Mouse (Mus musculus): Measurements from ENCODE around the gene Gm20388. TPM values are rescaled to one million over a fixed set of nuclear protein-coding genes. Genes with fewer than 3 reads are reported as not detected.
A peak's percentile ranks its signal among the peaks of the same experiment; 100 is the strongest.

Gene Gm20388
- total RNA-seq, 1 experiment from 2014 or later: 3.6 TPM

DNA sequence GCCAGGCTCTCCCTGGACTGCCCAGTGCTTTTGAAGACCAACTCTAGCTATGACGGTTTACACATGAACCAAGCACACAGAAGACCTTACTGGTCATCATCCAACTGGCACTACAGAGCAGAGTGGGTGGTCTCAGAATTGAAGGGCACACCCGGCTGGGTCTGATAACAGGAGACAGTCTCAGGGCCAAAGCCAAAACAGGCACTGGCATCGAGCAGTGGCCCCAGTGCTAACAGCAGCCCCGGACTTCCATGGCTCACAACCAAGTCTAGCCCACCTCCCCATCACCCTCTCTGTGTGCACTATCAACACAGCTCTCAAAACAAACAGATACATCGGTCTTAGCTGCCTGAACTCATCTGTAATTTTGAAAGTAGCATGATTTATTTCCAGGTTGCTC is 1995.2 kb downstream of the Gm20388 start:
- no peak for DNase-seq

DNA sequence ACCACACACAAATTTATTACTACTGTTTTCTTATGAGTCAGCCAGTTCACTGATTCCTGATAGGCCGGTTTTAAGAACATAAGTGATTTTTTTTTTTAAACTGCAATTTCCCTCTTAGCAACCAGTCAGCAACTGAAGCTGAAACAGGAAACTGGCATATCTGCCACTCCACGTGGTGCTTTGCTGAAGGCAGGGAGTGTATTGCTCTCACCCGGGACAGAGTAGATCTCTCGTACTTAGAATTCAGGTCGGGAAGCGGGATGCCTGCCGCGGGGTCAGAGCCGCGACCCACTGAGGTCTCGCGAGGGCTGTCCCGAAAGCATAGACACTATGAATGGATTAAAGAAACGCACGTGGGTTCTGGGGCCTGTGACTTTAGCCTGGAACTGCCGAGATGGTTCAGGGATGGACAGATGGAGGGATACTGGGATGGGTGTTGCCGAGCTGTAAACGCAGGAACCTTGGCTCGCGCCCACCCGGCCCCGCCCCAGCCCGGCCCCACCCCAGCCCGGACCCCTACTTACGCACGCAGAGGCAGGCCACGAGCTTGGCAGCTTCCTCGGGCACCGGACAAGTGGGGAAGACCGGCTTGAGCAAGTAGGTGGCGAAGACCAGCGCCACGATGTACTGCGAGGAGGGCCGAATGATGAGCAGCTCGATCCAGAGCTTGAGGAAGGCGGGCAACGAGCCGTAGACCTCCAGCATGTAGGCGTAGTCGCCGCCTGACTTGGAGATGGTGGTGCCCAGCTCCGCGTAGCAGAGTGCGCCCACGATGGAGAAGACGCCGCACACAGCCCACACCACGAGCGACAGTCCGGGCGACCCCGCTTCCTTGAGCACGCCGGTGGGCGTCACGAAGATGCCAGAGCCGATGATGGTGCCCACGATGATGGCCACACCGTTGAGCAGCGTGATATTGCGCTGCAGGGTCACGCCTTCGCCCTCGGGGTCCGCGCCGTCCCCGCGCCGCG is 1996.2 kb downstream of the Gm20388 start:
- peak; percentile 26 for DNase-seq

DNA sequence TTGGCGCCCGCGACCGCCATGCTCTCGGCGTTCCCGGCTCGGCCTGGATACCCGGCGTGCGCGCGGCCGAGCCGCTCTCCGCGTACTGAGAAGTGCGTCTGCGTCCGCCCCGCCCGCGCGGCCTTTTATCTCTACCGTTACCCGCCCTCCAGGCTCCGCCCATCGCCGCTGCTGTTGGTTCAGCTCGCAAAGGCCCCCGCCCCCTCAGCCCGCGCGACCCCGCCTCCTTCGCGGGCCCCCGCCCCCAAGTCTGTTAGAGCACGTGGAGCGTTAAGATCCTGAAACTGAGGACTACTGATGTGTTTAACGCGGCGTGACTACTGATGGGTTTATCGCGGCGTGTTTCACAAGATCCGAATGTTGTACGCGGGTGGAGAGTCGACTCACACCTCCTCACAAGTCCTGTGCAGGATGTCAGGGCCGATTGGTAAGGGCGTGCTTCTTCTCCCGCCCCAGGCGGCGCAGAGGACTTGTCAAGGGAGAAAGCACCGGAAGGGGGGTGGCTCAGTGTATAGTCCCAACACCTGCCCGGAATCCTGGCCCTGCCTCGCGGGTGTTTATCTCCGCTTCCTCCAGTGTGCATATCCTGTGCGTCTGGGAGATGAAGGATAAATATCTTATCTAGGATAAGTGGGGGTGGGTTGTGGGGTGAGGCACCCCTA is 1997.1 kb downstream of the Gm20388 start, which contains the start of gene Slc7a5:
TSS of gene Slc7a5 (minus strand) at position 108 of the 662 bp plus-strand sequence.
- peak; percentile 99 for DNase-seq

DNA sequence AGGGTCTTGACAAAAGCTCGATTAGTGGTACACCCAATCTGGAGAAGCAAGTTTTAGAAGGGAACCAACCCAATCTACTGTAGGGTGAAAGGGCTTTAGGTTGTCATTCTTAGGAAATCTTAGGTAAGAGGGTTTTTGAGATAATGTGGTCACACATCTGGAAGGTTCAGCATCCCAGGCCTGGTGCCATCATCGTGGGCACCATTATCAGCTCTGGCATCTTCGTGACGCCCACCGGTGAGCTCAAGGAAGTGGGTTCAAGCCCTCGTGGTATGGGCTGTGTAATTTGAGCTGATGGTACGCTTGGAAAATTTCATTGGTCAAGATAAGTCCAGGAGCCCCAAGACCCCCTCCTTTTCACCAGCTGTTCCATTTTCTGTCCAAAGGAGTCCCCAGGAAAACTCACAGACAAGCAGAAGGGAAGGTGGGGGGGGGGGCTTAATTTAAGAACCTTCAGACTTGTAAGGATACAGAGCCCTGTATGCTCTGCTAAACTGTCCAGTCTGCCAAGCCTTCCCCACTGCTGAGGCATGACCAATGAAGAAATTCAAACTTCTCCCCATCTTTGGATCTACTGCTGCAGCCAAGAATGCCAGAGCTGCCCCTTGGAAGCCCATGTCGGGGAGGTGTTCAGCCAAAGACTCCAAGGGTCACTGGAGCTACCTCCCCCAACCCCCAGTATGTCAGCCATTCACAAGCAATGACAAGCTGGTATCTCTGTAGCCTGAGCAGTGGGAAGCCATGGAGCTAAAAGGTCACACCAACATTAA is 1997.9 kb downstream of the Gm20388 start:
- DNase-seq: no peak

DNA sequence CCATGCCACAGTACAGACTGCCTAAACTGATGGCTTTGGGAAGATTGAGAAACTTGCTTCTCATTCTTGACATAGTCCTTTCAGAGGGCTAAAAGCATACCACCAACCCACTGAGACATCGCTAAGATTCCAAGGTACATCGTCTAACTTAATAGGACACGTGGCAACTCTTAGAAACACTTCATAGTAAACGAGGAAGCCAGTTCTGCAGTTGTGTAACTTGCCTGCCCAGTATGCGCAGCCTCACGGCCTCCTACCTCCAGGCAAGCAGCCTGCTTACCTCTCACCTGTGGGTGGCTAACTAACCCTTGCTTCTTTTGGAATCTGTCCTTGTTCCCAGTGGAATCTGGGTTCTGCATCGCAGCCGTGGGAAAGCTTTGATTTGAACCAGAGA is 1998.5 kb downstream of the Gm20388 start:
- DNase-seq: no peak

DNA sequence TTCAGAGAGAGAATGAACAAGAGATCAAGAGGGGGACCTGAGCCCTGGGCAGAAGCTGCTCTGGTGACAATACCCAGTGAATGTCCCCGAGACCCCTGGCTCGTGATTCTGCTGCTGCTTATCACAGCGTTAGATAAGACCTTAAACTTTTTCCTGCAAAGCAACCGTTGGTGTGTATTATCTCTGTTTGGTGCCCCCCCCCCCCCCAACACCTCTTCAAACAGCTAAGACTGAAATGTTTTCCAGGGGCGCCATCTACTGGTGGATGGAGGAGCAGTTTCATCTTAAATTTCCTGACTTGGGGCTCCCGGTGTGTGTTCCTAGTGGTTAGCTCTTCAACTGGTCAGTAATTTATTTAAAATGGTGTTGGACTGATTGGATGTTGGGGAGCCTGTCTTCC is 1999.0 kb downstream of the Gm20388 start:
- DNase-seq: peak; percentile 74

DNA sequence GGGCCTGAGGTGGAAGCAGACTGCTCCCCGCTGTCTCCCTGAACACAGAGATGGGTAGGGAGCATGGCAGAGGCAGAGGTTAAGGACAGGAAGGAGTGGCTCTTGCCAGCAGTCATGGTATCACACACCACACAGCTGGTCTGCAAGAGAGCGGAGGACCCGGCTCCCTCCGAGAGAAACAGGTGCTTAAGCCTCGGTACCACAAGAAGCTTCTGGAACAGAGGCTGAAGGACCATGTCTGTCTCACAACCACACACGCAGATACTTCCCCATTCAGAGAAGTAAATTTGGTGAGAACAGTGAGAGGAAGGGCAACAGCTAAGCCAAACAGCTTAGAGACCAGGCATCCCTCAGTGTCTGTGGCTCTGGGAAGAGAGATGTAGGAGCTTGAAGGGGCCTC is 2000.8 kb downstream of the Gm20388 start:
- DNase-seq: no peak

DNA sequence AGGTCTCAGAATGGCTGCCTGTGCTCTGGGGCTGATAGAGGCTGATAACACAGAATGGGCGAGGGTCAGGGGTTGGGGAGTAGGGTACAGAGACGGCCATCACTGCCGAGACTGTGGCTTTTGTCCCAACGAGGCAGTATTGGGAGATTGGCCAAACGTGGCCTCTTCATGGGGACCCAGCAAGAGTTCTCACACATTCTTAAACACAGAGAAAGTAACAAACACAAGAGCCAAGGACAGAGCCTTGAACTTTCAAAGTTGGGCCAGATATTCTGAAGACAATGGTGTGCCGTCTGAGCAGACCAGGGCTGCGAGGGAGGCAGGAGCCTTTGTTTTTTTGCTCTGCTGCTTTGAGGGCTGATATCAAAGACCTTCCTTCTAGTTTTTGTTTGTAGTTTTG is 2001.3 kb downstream of the Gm20388 start:
- DNase-seq: no peak

DNA sequence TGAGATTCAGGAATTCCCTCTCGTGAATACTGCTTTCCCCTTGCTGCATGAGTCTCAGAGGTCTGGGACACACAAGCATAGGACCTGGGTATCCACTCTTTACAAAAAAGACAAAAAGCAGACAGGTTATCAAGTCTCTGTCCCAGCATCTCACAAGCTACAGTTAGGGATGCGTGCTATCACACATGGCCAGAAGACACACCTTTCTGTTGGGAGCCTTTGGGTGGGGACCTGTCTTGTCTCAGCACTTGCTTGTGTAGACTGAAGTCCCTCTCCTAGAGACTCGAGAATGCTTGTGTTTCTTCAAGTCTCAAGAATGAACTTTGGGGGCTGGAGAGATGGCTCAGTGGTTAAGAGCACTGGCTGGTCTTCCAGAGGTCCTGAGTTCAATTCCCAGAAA is 2002.2 kb downstream of the Gm20388 start:
- DNase-seq: no peak

DNA sequence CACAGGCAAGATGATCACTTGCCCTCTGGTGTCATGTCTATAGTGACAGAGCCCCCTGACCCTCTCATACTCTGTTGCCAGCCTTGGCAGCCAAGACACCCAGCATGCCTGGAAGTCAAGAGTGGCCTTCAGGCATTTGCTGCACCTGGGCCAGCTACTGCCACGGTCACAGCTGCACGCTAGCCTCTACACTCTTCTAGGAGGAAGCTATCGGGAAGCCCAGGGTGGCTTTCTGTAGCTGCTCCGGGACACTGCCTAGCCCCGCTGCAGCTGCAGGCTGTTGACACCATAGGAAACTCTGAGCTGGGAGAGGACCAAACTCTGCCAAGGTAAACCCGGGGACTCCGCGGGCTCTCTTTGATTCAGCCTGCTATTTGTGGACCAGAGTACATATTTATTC is 2002.7 kb downstream of the Gm20388 start:
- no peak for DNase-seq

DNA sequence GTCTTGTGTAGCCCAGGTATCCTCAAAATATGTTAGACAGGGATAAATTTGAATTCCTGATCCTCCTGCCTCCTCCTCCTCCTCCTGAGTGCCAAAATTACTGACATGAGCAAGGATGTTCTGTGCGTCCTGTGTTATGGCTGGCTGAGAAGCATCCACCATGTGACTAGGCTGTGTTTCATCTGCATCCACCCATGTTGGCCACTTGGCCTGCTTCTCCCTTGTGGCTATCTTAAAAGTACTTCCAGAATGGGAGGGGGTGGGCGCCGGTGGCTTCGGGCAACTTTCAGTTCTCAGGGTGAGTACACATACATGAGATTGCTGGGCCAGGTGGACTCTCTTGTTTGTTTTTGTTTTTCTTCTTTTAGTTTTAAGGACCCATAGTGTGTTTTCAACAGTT is 2008.5 kb downstream of the Gm20388 start:
- no peak for DNase-seq

DNA sequence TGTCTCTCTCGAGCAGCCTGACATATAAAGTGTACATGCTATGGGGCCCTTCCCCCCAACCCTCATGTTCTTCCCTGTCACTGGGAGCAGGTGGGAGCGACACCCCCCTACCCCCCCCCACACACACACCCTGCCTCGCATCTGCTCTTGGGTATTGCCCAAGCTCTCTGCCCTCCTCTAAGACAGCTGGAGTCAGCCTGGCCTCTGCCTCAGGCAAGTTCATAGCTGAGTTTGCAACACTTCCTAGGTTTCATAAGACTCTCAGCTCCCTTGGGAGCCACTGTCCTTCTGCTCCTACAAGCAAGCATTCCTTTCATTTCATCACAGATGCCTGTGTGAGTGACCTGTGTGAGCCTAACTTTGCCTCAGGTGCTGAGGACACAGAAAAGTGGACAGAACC is 2009.1 kb downstream of the Gm20388 start:
- DNase-seq: no peak

DNA sequence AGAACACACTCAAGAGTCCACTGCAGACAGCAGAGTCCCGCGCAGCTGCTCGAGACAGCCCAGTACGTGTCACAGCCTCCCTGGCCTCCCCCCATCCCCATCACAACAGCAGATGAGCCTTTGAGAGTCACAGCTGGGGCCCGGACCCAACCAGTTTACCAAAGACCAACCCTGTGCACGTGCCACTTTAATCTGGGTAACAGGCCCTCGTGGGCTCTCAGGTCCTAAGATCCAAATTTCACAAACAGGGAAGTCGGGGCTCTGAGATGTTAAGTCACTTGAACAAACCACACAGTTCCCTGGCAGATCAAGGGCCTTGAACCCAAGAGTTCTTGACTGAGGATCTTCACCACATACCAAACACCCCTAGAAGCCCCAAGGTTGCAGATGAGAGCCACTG is 2010.9 kb downstream of the Gm20388 start:
- no peak for DNase-seq

DNA sequence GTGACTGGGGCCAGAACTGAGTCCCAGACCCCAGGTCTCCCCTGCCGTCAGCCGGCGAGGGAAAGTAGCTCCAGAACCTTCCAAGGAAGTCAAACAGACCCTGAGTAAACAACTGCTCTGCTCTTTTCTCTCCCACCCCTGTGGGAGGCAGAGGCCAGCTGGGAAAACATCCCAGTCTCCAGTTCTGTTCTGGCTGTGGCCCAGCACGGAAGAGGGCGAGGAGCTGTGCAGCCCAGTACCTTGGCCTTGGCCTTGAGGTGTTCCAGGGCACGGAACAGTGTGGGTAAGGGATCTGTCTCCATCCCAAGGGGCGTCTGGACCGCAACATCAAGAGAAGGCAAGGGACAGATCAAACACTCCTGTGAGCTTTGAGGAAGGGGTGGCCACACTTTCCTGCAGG is 2011.5 kb downstream of the Gm20388 start:
- peak; percentile 36 for DNase-seq

DNA sequence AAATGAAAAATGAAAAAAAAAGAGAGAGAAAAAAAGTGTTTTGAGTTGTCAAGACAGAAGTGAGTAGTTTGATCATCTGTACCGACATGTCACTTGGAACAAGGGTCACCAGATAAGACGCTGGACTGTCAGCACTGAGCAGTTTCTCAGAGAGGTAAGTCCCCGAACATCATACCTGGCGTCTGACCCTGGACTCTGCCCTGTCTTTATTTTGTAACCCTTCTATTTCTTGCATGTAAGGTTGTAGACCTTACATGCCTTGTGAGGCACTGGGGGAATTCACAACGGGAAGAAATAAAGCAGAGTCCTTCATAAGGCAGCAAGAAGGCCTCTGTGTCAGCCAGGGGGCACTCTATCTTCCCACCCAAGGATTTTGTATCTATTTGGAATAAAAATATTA is 2014.0 kb downstream of the Gm20388 start:
- DNase-seq: no peak

DNA sequence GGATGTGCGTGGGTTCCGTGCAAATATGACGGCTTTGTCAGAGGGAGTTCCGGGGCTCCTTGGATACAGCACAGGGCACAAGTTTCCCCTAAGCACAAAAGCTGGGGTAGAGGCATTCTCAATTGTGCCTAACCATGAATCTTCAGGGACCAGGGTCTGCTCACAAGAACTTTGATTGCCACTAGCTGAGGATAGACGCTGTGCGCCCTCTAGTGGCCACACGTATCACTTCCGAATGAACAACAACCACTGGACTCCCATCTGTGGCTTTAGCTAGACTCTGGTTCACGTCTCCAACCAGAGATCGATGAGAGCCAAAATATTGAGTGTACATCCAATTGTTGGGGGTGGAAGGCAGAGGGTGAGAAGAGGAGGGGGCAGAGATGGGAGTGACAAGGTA is 2015.0 kb downstream of the Gm20388 start:
- peak; percentile 76 for DNase-seq

DNA sequence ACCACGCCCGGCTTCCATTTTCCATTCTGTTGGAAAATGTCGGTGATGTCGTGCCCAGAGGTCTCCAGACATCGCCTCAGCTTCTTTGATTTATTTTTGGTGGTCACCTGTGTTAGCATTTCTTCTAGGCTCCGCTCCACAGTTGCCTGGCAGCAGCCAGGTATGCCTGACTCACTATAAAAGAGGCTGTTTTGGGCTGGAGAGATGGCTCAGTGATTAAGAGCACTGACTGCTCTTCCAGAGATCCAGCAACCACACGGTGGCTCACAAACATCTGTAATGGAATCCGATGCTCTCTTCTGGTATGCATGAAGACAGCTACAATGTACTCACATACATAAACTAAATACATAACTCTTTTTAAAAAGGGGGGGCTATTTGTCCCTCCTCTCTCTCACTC is 2015.6 kb downstream of the Gm20388 start:
- DNase-seq: no peak

DNA sequence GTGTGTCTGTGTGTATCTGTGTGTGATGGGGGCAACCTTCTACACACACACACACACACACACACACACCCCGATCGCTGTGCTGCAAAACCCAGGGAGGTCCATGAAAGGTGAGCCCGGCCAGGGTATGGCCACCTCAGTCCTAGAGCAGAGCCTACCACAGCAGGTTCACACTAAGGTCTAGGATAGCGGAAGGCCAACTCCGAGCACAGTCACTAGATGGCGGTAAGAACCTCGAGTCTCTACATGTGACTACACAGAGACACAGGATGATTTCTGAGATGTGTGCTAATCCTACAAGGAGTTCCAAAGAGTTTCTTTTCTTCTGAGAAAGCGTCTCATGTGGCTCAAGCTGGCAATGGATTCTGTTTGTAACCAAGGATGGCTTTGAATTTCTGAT is 2016.7 kb downstream of the Gm20388 start:
- peak; percentile 49 for DNase-seq

DNA sequence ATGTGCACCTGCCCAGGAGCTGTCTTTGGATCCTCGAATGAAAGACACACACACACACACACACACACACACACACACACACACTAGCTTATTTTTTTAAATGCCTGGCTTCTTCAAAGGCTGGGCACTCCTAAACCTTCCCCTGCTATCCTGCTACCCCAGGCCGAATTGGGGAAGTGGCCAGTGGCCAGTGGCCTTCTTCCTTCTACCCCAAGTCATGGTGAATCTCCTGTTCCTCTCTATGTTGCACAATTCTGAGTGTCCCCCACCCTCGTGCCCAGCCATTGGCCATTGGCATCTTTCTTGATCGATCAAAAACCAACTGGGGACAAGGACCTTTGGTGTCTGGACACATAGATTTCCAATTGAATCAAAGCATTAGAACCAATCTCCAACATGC is 2019.4 kb downstream of the Gm20388 start:
- DNase-seq: no peak

DNA sequence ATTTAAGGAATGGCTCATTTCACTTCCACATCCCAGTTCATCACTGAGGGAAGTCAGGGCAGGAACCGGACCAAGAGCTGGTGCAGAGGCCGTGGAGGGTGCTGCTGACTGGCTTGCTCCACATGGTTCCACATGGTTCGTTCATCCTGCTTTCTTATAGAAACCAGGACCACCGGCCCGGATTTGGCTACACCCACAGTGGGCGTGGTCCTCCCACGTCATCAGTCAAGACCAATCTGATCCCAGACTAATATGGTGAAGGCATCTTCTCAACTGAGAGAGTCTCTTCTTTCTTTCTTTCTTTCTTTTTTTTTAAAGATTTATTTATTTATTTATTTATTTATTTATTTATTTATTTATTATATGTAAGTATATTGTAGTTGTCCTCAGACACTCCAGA is 2020.9 kb downstream of the Gm20388 start:
- DNase-seq: no peak

DNA sequence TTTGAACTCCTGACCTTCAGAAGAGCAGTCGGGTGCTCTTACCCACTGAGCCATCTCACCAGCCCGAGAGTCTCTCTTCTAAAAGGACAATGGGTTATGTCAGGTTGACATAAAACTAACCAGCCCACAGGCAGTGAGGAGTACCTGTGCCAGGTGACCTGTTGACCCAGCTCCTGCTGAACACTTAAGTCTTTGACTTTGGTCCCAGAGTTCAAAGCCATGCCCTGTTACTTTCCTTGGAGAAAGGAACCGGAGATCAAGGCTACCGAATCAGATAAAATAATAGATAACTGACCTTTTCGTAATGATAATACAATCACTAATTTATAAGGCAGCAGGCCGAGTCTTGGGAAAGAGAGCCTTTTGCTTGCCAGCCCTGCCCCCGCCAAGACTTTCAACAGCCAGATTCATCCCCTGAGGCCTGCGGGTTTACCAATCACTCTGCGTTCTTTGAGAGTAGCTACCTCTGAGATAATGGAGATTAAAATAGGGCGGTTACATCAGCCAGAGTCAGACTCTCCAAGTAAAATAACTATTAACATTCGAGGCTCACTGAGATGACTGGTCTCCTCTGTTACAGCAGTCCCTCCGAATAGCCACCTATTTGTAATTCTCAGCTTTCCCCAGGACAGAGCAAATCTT is 2021.5 kb downstream of the Gm20388 start:
- DNase-seq: peak; percentile 39
